Mouse (Mus musculus): ENCODE measurements around the gene Lrmda. TPM values are rescaled to one million over a fixed set of nuclear protein-coding genes. Genes with fewer than 3 reads are reported as not detected.

Lrmda gene
- total RNA-seq, 2 experiments from 2014 or later: 6.4 to 9.6 TPM

DNA sequence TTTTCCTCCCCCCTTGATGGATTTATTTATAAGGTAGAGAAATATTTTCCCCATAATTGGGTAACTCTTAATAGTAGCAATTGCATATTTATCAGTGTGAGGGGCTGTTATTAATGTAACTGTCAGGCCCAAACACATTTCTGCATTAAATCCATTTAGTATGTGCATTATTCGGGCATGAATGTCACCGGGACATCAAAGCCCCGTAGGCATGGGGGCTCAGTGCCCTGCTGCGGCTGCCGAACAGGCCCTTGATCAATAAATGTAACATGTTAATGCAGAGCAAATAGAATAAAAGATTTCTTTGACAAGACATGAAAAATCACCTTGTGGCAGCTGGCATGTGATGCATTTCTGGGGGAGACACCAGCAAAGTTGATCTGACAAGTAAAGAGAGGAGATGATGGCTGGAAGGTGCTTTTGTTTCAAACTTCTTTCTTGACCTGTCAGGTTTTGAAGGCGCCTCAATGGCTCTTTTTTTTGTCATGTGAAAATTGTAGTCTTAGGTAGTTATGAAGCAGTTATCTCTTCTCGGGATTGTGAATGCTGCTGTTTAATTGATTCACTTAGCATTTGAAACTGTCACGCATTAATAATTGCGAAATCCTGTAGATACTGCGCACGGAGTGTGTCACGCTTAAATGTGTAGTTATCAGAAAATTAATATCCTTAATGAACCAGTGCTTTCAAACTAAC, 17.4 kb downstream of the Lrmda start:
- no peak for ATAC-seq (replicated peaks; ENCODE audit: low FRiP score, low TSS enrichment, poor library complexity, severe bottlenecking)

DNA sequence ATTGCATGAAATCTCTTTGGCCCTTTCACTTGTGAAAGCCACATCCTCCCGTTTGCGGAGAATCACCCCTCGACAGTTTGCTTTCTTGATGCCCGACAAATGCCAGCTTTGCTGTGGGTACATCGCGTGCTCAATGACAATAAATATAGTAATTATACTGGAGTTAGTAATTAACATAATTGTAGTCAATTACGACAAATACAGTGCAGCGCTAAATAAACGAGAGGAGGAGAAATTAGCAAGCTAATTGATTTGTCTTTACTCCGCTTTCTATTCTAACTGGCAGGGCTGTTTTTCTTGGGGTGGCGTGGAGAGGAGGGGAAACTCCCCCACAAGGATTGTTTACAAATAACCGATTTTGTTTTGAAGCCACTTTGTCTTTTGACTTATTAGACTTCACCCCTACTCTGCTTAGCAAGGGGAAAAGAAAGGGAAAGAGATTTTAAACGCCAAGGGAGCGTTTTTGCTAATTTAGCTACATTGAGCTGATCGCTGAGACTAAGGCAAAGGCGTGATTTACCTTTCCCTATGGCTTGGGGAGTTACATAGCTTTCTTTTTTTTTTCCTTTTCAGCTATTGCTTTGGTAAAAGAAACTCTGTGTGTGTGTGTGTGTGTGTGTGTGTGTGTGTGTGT, 18.1 kb downstream of the Lrmda start:
- ATAC-seq (replicated peaks; ENCODE audit: low FRiP score, low TSS enrichment, poor library complexity, severe bottlenecking): no peak

DNA sequence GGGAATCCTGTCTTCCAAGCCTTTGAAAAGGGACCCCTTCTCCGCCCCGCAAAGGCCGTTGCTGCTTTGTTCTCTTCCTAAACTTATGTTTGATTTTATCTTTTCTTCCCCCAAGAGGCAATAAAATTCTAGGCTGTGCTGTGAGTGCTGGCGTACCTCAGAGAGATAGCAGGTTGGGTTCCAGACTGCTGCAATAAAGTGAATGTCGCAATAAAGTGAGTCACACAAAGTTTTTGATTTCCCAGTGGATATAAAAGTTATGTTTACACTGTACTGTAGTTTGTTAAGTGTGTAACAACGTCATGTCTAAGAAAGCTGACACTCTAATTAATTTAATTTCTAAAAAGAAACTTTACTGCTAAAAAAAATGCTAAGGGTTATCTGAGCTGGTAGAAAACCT, 22.6 kb downstream of the Lrmda start:
- no peak for ATAC-seq (replicated peaks; ENCODE audit: low FRiP score, low TSS enrichment, poor library complexity, severe bottlenecking)

DNA sequence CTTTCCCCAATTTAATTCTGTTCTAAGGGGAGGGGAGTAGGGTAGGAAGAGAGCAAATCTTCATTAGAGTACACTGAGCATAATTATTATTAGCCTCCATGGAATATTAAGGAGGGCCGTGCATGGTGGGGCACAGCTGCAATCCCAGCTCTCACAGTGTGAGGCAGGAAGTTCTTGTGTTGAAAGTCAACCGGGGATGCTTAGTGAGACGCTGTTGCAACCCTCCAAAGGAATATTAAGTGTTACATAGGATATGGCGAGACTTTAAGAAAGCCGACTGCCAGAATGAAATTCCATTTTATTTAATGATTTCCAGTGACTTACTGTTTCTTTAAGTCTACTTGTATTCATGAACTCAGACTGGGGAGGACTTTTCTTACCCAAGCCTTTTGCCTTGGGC, 23.9 kb downstream of the Lrmda start:
- ATAC-seq (replicated peaks; ENCODE audit: low FRiP score, low TSS enrichment, poor library complexity, severe bottlenecking): no peak

DNA sequence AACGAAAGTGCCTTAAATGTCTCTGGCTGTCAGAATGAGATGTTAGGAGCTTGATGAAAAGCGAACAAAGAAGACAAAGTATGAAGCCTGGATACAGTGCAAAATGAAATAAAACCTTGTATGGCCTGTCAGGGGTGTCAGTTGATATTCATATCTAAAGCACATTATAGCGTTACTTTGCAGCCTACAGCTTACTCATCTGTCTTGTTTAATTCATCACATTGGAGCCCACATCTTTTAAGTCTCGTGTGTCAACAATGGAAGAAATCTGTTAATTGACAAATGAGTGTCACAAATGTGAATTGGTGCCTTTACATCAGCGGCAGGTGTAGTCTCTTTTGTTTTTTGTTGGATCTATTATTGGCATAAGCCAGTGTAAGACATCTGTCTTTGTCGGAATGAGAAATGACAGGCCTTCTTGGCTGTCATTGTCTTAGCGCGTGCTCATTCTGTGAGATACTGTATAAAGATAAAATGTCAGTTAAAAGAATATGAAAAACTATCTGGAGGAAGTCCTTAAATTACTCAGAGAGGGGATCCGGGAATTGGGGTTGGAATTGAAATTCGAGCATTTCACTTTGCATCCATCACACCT, 26.8 kb downstream of the Lrmda start:
- ATAC-seq (replicated peaks; ENCODE audit: low FRiP score, low TSS enrichment, poor library complexity, severe bottlenecking): no peak

DNA sequence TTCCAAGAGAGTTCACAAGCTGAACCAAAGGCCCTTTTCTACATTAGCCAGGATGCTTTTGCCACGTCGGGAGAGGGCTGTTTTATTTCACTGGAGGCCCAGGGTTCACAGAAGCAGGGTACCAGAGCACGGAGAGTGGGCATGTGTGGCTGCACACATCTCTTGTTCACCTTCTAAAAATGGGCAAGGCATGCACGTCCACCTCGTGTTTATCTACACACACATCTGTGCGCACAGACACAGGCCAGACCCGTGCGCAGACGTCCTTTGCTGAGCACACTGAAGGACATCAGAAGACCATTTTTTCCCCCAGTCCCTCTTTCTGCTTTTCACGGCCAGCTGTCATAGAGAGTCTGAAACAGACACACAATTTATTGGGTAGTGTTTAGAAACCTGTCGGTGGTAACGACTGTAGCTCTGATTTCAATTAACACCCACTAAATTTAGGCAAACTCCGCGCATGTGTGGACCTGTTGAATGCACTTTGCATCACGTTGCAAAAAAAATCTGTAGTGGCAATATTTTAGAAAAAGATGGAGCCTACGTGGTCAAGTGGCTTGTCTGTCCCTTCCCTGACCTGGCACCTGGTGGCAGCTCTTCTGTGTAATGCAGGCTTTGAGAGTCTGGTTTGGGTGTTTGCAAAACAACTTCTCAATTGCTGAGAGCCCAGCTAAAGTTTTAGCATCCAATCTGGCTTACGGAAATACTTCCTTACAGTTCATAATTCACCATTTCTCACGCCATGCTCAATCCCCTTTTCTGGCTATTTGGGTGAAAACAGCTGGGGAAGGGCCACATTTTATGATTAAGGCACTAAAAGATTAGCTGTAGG, 28.8 kb downstream of the Lrmda start:
- no peak for ATAC-seq (replicated peaks; ENCODE audit: low FRiP score, low TSS enrichment, poor library complexity, severe bottlenecking)

DNA sequence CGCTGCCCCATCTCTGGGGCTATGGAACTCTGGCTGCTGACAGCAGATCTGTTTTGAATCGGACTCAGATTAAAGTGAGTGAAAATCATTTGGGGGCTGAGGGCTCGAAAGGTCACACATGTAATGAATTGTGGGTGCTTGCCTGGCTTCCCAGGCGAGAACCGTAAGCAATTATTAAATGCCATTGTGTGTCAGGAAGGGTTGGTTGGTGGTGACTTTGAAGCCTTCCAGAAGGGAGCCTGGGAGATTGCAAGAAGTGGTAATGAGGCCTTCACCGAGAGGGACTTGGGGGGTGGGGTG, 29.3 kb downstream of the Lrmda start:
- ATAC-seq (replicated peaks; ENCODE audit: low FRiP score, low TSS enrichment, poor library complexity, severe bottlenecking): 0 out of 2 replicates have a peak, but pooled peaks have one; percentile 7

DNA sequence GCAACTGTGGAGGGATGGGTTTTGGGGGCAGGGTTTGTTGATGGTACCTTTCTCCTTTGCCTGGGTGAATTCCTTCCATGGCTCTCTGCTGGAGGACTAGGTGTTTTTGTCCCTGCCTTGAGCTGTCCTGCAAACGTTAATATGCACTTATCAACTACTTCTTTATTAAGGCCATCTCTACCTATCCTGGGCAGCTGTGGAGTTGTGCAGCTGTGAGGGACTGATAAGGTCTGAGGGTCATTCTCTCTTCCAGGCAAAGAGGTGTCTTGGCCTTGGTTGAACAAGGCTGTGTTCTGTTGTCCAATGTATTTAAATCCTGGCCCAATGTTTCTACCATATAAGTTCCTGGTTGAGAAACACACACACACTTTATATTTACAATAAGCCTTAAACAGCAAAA, 29.8 kb downstream of the Lrmda start:
- peak; percentile 85 for ATAC-seq (replicated peaks; ENCODE audit: low FRiP score, low TSS enrichment, poor library complexity, severe bottlenecking)

DNA sequence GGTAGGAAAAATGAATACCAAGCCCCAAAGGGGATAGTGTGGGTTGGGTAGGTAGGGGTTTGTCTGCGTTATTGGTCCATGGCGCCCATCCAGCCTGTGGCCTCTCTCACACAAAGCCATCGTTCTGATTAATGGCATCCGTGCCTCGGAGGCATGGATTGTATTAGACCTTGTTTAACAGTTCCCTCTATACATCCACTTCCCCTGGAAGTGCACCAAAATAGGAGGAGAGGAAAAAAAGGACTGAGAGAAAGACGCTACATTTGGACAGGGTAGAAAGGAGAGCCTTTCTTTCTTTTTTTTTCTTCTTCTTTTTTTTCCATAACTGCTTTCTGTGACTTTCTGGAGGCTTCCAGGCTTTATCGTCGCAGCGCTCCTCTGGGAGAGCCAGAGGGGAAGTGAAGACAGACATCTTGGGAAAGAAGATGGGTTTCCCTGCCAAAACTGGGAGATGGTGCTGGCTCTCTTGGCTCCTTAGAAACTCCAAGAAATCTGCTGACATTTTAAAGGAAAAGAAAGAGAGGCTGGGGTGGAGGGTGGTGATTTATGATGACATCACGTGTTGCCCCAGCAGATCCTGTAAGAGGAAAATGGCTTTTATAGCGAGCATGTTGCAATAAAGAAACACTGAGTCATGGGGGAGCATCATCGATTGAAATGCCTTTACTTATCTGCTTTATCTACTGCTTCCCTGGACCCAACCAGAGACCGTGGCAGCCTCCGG, 32.6 kb downstream of the Lrmda start:
- ATAC-seq (replicated peaks; ENCODE audit: low FRiP score, low TSS enrichment, poor library complexity, severe bottlenecking): no peak

DNA sequence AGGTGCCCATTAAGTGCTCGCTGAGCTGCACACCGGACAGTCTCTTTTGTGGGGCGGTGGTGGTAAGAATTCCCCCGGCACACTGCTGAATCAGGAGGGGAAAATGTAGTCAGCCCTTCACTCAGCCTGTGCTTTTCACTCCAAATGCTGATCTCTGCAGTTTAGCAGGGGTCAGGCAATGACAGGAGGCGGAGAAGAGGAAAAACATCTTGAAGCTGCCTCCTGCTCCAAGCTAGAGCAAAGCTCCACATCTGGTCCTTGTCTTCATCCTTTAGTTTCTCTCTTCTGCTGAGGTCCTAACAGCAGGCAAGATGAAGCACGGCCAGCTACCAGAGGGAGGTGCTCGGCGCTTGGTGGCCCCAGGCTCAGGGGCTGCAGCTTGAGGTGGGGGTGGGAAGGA, 36.1 kb downstream of the Lrmda start:
- ATAC-seq (replicated peaks; ENCODE audit: low FRiP score, low TSS enrichment, poor library complexity, severe bottlenecking): no peak

DNA sequence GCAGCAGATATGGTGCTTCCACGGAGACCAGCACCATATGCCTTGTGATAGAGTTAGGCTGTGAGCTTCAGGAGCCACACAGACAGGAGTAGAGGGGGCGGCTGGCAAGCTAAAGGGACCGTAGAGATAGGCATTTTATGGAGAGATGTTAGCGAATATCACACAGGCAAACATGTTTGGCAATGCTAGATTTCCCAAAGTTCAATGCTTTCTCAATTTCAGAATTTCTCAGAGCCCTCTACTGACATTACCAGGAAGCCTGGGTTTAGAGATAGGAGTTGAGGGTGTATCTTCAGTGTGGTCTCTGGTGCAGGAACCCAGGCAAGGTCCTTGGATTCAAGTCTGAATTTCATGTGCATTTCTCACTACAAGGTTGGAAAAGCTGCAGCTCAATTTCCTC, 36.7 kb downstream of the Lrmda start:
- ATAC-seq (replicated peaks; ENCODE audit: low FRiP score, low TSS enrichment, poor library complexity, severe bottlenecking): peak; percentile 81

DNA sequence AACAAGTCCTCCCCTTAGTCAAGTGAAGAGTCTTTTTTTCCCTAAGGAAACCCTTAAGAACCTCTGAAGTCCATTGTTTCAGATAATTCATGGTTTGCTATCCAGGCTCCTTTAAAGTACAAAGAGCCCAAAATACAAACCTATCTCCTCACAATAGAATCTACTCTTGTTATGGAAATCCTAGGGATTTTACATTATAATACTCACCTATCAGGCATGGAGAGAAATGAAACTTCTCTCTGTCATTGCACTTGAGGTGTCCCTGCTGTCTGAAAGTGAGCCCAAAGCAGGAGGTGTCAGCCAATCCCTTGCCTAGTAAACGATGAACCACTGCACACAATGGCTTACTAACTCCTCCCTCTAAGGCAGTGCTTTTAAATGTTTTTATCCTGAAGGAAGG, 39.2 kb downstream of the Lrmda start:
- ATAC-seq (replicated peaks; ENCODE audit: low FRiP score, low TSS enrichment, poor library complexity, severe bottlenecking): no peak

DNA sequence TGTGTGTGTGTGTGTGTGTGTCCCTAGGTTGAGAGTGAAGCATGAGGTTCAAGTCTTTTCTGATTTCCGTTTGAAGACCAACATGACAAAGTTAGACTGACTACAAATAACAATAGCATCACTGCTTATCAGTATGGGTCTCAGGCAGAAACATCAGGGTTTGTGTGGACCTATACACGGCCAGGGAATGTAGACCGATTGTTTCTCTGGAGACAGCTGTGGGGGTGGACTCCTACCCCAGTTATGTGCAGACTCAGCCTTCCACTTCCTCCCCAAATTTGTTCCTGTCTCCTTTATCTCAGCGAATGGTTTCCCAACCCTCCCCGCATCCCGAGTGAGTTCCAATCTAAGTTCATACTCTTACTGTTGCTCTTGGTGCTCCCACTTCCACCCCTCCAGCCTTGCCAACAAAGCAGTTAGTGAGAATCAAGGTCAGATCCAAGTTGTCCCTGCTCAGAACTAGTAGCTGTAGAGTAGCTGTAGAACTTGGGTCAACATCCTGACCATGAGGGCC, 39.9 kb downstream of the Lrmda start:
- ATAC-seq (replicated peaks; ENCODE audit: low FRiP score, low TSS enrichment, poor library complexity, severe bottlenecking): no peak

DNA sequence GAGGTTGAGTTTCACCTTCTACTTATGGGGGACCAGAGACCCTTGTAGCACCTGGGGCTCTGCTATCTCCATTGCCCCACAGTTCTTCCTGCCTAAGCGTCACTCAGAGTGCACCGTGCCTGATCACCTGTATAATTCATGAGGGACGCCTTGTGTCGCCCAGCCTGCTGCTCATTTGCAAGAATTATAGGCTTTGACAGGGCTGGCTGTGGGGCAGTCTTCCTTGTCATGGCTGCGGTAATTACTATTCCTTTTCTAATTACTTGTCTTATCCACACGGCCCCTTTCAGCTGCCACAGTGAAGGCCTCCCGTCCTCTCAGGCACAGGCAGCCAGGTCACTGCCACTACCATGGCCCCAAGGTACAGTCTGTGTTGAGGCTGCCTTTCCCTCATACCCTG, 41.3 kb downstream of the Lrmda start:
- no peak for ATAC-seq (replicated peaks; ENCODE audit: low FRiP score, low TSS enrichment, poor library complexity, severe bottlenecking)

DNA sequence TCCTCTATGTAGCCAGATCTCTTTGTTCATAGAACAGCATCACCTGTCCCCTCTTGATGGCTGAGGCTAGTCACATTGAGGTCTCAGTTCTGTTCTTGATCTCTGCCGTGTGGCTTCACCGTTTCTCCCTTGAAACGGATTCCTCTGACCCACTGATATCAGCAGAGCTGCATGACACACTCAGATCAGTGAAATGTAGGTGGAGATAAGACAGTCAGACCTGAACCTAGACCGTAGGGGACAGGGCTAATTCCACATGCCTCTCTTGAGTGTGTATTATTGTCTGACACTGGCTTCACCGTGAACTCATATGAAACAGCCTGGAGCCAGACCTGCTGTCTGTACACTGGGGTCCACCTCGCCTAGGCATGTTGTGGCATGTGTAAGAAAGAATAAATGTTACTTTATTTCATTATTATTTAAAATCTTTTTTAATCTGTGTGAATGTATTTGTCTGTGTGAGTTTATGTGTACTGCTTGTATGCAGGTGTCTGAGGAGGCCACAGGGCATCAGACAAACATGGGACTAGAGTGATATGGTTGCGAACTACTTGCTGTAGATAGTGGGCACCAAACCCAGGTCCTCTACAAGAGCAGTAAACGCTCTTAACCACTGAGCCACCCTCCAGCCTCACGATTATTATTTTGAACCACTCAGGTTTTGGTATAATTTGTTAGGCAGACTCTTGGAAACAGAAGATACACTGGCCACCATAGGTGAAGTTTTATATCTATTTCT, 42.8 kb downstream of the Lrmda start:
- ATAC-seq (replicated peaks; ENCODE audit: low FRiP score, low TSS enrichment, poor library complexity, severe bottlenecking): peak; percentile 76

DNA sequence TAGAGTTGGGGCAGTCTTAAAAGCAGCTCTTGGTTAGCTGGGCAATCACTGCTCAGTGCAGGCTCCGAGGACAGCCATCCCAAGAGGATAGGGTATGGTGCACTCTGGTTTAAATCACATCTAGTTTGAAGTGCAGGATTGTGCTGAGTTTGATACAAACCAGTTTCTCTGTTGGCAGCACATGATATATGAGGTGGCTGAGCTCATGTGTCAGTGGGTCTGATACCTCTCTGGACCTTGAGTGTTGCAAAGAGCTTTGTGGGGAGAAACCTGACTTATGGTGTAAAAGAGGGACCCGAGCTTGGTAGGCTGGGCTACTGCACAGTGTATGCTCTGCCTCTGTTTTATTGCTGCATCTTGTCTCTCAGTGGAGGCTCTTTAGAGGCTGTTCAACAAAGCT, 49.7 kb downstream of the Lrmda start:
- no peak for ATAC-seq (replicated peaks; ENCODE audit: low FRiP score, low TSS enrichment, poor library complexity, severe bottlenecking)

DNA sequence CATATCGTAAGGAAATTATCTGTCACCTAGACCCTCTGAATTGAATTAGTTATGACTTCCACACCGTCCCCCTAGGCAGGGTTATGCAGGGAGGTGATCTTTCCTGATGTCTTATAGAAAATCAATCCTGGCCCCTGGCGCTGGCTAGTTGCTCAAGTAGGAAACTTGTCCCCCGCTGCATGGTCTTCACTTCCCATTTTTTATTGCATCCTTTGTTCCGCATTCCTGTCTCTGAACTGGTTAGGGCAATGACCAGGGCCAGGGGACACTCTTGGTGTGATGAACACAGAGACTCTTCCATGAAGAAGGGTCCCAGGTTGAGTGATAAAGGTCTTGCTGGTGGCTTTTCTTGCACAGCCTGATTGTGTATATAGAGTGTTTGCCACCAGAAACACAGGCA, 53.9 kb downstream of the Lrmda start:
- ATAC-seq (replicated peaks; ENCODE audit: low FRiP score, low TSS enrichment, poor library complexity, severe bottlenecking): no peak

DNA sequence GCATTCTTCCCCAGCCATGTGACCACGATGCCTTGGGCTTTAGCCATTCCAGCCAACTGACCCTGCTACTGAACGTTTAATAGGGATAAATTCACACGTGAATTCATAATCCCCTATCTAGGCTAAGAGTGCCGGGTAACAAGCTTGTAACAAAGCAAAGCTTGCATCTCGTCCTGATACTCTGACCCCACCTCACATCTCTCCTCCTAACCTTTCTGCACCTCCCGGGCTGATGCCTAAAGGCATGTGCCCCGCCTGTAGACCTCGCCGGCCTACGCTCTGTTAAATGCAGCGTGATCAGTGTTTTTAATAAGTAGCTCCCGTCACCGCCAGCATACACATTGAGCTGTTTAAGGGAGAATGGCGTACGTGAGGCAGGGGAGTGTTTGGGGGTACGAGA, 54.7 kb downstream of the Lrmda start:
- no peak for ATAC-seq (replicated peaks; ENCODE audit: low FRiP score, low TSS enrichment, poor library complexity, severe bottlenecking)

DNA sequence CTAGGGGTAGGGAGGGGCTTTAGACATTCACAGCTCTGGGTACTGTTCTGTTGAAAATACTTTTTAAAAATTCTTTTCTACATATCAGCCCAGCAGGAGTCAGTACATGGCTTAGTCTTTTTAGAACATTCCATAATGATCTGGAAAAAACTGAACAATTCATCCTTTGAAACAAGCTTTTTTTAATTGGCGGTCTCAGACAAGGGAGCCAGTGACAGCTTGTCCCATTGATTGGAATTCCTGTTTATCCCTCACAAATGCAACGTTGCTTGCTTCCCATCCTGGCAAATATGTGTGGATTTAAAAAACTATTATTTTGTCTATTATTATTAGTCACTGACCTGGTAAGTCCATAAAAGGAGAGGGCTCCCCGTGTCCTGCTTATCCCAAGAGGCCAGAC, 64.4 kb downstream of the Lrmda start:
- ATAC-seq (replicated peaks; ENCODE audit: low FRiP score, low TSS enrichment, poor library complexity, severe bottlenecking): no peak
